Mouse (Mus musculus) lung, postnatal 4 days (tissue): Measurements from ENCODE around the gene Adarb1.

Source experiments
- DNase-seq, 2 experiments: peaks; one replicate each; pipeline ENCODE4 v3.0.0; 2021

Gene Adarb1

DNA sequence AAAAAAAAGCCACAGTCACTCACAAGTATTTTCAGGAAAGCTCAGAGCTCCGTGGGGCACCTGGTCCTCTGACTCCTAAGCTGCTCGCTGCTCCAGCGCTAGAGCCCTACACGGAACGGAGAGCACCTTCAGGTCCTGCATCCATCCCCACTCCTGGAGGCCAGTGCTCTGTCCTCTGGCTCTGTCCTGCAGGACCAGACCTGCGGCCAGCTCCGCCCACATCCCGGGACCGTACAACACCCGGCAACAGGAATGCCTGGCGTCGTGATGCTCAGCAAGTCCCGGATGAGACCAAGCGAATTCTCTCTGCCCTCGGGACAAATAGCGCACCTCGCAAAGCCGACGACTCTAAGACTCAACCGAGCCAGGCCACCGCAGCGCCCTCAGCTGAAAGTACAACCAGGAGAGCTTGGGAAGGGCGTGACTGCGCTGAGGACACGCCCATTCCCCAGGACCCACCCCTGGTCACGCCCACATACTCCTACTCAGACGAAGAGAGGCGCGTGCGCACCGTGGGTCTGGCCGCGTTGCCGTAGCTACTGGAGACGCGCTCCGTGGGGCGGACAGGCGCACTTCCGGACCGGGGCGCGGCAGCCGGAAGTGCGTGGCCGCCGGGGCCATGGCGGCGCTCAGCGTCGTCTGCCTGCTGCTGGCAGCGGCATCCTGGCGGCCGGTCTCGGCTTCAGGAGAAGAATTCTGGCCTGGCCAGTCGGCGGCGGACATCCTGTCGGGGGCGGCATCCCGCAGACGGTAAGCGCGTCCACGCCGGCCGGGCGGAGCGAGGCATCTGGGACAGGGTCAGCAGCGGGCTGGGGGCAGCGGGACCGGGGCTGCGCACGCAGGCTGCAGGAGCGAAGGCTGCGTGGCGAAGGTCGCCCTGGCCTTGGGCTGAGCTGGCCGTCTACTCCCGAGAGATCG is 159.1 kb downstream of the Adarb1 start, which contains the start of gene Pofut2:
Pofut2 (plus strand) TSS at position 515 of the 918 bp plus-strand sequence.
- DNase-seq: peak; percentile 96 to 98

DNA sequence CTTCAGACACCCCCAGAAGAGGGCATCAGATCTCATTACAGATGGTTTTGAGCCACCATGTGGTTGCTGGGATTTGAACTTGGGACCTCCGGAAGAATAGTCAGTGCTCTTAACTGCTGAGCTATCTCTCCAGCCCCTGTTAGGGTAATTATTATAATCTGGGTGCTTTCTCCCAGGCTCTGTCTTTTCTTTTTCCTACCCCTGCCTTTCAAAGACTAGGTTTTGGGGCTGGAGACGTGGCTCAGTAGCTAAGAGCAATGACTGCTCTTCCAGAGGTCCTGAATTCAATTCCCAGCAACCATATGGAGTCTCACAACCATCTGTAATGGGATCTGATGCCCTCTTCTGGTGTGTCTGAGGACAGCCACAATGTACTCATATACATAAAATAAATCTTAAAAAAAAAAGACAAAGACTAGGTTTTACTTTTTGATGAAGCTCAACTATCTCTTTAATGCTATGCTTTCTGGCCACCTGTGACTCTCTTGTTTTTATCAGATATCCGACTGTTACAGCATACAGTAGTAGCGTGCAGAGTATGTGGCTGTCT is 160.0 kb downstream of the Adarb1 start:
- DNase-seq: no peak

DNA sequence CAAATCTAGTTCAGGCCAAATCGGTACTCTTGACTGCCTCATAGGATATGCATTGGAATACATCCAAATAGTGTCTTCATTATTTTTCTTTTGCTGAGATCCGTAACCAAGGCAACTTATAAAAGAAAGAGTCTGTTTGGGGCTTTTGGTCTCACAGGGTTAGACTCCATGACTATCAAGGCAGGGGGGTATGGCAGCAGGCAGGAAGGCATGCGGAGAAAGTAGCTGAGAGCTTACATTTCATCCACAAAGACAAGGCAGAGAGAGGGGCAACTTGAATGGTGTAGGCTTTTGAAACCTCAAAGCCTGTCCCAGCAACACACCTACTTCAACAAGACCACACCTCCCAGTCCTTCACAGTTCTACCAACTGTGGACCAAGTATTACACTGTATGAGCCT is 162.4 kb downstream of the Adarb1 start:
- no peak for DNase-seq

DNA sequence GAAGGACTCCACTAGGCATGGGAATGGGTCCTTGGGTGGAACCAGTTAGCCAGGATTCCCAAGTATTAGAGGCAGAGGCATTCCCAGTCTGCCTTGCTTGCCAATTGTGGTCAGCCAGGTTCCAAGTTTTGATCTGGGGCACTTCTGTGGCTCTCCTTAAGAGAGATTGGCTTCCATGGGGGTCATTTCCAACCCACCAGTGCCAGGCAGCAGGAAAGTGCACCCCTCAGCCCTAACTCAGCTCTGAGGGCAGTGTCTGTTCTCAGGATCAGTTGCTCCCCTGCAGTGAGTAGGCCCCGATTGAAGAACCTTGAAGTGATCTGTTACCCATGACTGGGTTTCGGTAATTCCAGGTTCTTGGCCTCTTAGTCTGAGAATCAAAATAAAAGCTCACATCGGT is 162.8 kb downstream of the Adarb1 start:
- DNase-seq: no peak

DNA sequence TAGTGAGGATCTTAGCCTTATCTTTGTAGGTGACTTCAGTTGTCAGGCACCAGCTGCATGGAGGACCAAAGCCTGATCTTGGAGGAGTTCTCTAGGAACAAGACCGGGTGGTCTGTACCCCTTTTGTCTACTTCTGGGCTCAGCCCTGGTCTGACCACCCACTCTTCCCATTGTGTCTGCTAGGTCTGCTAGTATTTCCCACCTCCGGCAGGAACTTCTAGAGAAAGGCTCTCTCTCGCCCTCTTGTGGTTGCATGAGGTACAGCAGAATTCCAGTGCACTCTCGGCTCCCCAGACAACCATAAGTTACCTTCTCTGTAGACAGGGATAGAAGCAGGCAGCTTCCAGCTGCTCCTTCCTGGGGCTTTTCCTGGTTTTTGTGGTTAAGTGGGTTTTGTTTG is 165.3 kb downstream of the Adarb1 start:
- DNase-seq: peak; percentile 69 to 88

DNA sequence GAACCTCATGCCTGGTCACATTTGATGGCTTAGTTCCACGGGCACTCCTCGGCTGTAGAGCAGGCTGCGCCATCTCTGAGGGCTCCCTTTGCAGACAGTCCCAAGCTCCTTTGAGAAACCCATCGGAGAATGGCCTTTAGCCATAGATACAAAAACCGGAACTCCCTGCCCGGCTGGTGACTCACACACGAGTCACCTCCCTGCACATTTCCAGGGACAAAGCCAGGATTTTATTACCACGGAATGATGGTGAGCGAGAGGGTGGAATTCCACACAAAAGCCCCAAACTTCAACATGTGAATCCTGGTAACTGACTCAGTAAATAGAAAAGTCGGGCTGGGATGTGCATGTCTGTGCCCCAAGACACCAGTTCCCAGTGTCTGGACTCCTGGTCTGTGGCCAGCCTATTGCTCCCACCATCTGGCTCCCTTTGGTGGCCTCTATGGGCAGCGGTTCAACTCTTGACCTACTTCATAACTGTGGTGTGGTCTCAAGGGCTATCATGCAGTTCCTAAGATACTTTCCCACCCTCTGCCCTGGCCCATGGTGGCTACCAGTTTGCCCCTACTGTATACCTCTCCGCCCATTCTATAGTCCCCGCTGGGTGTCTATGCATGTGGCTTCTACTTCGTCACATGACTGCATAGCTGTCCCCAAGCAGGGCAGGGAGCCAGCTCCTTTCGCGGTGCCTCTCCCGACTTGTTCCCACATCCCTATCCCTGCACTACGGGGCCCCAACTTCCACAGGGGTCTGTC is 166.1 kb downstream of the Adarb1 start:
- peak; percentile 43 to 51 for DNase-seq

DNA sequence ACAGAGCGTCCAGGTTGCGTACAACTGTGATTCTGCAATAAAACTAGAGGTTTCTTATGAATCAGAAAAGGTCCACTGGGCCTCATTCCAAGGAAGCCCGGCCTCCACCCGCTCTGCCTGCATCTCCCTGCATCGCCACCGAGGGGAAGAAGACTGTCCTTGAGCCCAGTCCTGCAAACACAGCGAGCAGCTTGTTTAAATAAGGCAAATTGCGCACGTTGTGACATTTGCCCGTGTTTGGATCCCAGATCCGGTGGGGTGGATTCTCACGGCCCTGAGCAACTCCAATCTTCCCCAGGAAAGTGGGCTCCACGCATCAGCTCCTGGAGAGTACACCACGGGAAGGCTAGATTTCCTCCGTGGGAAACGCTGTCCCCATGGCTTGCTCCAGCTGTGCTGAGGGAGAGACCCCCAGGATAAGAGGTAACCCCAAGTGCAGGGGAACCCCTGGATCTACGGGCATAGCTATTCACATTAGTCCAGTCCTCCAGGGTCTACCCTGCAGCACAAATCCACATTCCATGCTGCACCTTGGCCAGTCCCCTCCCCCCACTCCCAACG is 166.8 kb downstream of the Adarb1 start:
- DNase-seq: peak; percentile 64 to 65

DNA sequence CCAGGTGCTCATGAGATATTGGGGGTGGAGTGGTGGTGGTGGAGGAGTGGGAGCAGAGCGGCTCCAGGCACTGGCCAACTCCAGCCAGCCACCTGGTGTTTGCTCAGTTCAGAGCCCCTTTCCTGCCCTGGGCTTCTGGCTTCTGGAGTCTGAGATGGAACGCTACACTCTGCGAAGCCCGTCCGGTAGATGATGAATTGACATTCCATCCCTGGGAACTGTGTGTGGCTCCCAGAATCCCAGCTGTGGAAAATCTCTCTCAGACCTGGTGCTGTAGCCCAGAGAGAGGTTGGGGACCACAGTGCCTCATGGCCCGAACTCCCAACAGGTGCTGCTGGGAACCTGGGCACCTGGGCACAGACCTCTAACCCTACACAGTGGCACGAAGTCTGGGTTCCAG is 170.4 kb downstream of the Adarb1 start:
- DNase-seq: no peak

DNA sequence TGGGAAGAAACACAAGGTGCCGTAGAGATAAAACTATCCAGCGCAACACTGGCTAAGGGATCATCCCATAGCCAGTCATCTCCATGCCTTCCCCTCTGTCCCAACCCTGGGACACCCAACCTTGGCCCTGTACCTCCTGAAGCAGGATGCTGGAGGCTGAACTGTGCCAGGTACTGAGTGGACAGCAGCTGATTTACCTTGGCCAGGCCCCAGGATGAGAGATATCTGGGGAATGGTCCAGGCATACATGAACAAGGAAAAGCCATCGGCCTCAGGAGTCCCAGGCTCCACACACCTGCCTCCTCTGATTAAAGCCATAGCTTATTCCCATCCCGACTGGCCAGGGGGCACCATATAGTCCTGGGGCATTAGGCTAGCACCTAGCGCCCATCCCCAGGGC is 171.0 kb downstream of the Adarb1 start:
- no peak for DNase-seq

DNA sequence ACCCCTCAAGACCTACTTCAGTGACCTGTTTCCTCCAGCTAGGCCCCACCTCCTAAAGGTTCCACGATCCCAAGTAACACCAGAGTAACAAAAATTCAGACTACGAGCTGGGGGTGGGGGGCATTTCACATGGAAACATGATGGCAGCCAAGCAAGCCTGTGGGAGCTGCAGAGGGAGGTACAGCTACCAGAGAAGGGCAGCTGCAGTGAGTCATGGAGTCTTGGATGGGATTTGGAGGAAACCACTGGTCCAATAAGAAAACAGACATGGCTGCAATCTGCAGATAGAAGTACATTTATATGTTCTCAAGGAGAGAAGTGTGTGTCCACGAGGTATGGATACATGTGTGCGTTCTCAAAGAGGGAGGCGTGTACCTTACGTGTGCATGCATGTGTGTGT is 173.3 kb downstream of the Adarb1 start:
- no peak for DNase-seq

DNA sequence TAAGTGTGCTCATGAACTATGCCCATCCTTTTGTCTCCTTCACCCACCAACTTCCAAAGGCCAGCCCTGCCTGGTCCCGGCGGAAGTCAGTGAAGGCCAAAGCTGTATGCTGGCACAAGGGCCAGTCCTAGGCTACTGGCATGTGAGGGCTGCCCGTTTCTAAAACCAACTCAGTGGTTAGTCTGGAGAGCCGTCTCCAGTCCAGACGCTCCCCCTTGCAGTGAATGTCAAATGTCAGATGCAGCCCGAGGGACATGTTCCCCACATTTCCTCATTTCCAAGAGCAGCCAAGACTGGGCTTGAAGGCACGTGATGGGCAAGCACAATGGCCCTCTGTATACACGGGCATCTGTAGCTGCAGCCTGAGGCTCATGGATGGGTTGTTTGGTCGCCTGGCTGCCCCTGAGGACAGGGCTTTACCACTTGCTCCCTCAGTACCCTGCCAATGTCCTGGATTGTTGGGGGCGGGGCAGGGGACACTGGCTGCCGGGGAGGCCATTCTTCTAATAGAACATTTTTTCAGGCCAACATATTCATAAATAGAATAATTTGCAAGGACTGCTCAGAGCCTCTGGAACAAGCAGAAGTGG is 174.4 kb downstream of the Adarb1 start:
- no peak for DNase-seq

DNA sequence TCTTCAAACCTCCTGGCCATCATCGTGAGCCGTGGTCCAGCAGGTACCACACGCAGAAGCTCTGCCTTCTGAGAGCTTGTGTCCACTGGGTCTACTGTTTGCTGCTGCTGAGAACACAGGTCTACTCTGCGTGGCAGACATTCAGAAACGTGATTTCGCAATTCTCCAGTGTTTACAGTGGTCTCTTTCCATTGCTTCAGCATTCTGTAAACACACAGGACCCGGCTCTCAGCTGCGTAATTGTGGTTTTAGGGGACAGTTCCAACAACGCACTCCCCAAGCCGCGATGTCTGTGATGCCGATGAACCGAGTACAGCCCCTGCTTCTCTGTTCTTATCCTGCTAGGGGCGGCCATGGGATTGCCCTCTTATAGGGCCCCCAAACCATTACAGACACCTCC is 175.2 kb downstream of the Adarb1 start:
- DNase-seq: peak; percentile 50 to 66

DNA sequence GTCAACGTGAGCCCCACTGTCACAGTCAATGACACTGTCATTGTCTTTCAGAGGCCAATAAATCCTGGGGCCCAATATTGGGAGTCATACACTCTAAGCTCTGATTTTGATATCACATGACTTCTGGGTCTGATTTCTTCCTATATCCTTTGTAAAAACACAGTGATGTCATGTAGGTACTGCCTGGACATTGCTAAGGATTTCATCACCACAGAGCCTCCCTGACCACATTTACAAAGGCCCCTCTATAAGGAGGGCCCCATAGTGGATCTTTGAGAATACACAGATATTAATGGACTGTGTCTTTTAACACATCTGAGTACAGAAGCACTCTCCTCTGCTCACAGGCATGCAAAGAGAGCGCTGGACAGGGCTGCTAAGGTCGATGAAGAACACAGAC is 175.7 kb downstream of the Adarb1 start:
- no peak for DNase-seq

DNA sequence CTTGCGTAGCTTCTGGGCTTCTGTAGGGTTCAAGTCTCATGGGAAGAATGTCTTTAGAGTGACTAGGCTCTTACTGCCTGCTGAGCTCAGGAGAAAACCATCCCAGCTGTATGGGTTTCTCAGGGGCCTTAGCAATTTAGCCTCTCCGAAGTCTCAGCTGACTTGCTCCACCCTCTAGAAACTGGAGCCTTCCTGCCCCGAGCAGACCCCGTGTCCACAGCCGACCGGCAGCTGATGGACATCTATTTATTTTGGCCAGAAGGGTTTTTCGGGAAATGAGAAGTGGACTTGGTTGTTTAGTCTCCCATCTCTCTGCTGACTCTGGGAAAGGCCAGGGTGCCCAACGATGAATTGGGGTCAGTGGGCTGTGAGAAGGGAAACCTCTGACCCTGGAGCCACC is 177.3 kb downstream of the Adarb1 start:
- no peak for DNase-seq
